Mouse (Mus musculus): ENCODE results near the gene Taf7l. TPM values are rescaled to one million over a fixed set of nuclear protein-coding genes. Genes with fewer than 3 reads are reported as not detected.

Taf7l gene
- total RNA-seq (2021): under 1 TPM in 1 of 2 experiments, not detected in 1; 0.18 TPM
- long read RNA-seq, experiment 1, partial matches to known transcripts: 0 of 1 reads
- long read RNA-seq, experiment 1, other reads (novel, unspliced or antisense): 1 of 1 reads
- long read RNA-seq, experiment 2: 0 reads

DNA sequence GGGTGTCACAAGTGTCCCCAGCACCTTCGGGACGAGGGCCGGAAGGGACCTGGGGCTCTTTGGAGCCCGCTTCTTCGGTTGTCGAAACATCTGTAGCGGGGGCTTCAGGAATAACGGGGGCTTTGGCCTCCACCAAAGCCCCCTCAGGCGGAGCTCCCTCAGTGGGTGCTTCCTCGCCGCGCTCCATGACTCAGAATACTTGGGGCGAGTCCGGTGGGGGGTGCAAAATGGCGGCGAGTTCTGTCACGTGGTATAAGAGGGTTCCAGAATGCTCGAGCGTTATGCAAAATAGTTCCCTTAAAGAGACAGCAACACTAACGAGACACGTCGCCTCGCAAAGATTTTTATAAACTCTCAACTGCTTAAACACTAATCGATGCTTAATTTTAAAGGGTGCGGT lies at the start of gene Taf7l:
Taf7l (minus strand) TSS at position 201 of the 400 bp plus-strand sequence.
- no peak for DNase-seq (ENCODE audit: extremely low spot score in 1 of 2, low spot score in 2 of 2)
- TF ChIP-seq CTCF (IDR thresholded peaks at IDR 0.05): no peak
- no peak within 1 kb of the TSS for H3K27ac ChIP-seq
- H3K4me3 ChIP-seq: no peak within 1 kb of the TSS
- intact Hi-C loops (cut with DNase I): no loop called here

DNA sequence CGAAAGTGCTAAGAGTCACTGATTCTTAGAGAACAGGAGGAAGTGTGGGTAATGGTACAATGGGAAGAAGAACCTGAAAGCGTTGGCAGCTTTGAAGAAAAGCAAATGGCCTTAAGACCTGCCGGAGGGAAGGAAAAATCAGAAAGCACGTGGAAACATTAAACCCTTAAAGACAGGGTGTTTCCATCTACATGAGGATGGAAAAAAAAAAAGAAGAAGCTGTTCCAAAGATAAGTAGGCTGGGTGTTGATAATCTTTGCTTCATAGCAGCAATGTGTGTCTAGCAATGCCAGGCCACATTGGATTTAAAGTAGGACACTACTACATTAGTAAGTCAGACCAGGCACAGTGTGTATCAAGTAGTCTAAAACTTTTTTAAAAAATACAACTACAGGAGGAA lies 49.0 kb upstream of the Taf7l start:
- Histone ChIP-seq H3K27ac (no peak overlapping the region), H3K4me3 (no peak overlapping the region)
- intact Hi-C loops (cut with DNase I): no loop called here
- DNase-seq (ENCODE audit: extremely low spot score in 1 of 2, low spot score in 2 of 2): no peak
- TF ChIP-seq CTCF (IDR thresholded peaks at IDR 0.05): no peak

DNA sequence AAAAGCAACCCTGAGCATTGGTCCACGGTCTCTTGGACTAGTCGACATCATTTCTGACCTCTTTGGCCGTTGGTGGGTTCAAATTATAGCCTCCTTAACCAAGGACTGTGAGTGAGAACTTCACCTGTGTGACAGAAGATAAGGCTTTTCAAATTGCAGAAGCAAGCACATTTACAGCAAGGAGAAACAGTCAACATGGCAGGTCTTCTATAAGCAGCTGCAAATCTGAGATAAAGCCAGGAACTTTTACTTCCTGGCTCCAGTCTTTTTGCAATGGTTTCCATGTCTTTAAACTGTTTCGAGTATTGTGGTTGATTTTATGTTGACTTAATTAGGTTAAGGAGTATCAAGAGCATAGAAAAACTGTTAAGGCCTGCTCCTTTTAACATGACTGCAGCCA lies 47.5 kb upstream of the Taf7l start:
- intact Hi-C loops (cut with DNase I): no loop called here
- Histone ChIP-seq H3K27ac (no peak overlapping the region), H3K4me3 (no peak overlapping the region)
- no peak for TF ChIP-seq CTCF (IDR thresholded peaks at IDR 0.05)
- DNase-seq (ENCODE audit: extremely low spot score in 1 of 2, low spot score in 2 of 2): no peak

DNA sequence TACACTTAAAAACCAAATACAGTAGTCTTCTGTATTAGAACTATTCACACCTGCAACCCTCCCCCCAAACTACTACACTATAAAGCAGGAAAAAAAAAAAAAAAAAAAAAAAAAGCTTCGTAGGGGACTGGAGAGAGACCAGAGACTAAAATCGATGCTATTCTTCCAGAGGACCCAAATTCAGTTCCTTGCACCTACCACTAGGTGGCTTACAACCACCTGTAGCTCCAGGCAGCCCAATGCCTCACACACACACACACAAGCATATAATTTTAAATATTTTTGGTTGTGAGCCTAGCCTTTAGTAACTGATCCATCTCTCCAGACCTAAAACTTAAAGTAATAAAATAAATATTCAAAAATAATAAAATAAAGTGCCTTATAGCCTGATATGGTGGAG lies 33.2 kb upstream of the Taf7l start:
- no peak overlapping the region for H3K27ac ChIP-seq
- DNase-seq (ENCODE audit: extremely low spot score in 1 of 2, low spot score in 2 of 2): no peak
- TF ChIP-seq CTCF (IDR thresholded peaks at IDR 0.05): peak; percentile 64
- H3K4me3 ChIP-seq: no peak overlapping the region
- intact Hi-C loops (cut with DNase I): loop anchor here (10.0 kb wide), 1 partner anchor 55 kb away; no protein-coding TSS in a partner anchor

DNA sequence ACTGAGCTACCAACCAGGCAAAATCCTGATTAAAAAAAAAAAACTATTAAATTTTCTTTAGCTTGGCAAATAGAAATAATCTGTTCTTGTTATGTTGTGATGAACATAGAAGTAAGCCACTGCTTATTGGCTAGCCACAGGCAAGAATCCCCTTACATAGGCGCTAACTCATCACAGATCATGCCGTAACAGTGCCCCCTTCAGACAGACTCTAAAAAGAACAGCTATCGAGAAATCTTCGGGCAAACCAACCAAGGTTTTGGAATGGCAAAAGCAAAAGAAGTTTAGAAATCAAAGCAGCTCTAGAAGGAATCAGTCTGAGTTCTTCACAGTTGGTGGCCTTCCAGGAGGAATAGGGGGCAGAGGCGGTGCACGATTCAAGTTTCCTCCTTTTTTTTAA lies 31.7 kb upstream of the Taf7l start:
- no peak for TF ChIP-seq CTCF (IDR thresholded peaks at IDR 0.05)
- no peak for DNase-seq (ENCODE audit: extremely low spot score in 1 of 2, low spot score in 2 of 2)
- intact Hi-C loops (cut with DNase I): loop anchor here (10.0 kb wide), 1 partner anchor 57 kb away; no protein-coding TSS in a partner anchor
- H3K27ac ChIP-seq: no peak overlapping the region
- no peak overlapping the region for H3K4me3 ChIP-seq

DNA sequence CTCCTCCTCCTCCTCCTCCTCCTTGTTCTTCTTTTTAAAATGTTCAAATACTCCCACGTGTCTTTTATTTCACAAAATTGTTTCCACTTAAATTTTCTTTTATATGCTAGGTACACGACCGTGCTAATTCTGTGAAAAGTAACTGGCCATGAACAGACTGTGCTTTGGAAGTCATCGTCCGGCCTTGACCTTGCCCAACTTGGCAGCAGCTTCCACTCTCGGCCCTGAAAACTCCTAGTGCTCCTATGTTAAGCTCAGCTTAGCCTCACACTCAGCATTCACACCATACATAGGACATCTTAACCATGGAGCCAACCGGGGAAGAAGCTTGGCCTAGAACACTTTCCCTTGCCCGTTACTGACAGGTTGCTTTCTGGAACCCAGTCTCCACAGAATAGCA lies 24.4 kb upstream of the Taf7l start:
- no peak for TF ChIP-seq CTCF (IDR thresholded peaks at IDR 0.05)
- DNase-seq (ENCODE audit: extremely low spot score in 1 of 2, low spot score in 2 of 2): no peak
- Histone ChIP-seq H3K27ac (no peak overlapping the region), H3K4me3 (no peak overlapping the region)
- intact Hi-C loops (cut with DNase I): loop anchor here (10.0 kb wide), 1 partner anchor 64 kb away; no protein-coding TSS in a partner anchor

DNA sequence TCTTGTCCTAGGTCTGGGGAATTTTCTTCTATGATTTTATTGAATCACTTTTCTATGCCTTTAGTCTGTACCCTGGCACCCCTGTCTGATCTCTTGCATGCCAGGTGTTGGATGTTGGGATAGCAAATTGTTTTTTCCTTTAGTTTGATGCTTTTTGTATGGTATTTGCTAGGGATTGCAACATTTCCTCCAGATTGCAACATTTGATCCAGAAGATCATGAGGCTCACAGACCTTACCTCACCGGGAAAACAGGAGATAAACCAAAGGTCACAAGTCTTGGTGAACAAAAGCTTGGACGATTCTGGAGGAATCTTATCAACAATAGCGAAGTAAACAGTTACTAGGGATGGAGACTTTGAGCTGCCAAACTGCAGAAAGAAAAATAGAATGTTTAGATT lies 5.4 kb upstream of the Taf7l start:
- no peak overlapping the region for H3K27ac ChIP-seq
- no peak for TF ChIP-seq CTCF (IDR thresholded peaks at IDR 0.05)
- intact Hi-C loops (cut with DNase I): no loop called here

DNA sequence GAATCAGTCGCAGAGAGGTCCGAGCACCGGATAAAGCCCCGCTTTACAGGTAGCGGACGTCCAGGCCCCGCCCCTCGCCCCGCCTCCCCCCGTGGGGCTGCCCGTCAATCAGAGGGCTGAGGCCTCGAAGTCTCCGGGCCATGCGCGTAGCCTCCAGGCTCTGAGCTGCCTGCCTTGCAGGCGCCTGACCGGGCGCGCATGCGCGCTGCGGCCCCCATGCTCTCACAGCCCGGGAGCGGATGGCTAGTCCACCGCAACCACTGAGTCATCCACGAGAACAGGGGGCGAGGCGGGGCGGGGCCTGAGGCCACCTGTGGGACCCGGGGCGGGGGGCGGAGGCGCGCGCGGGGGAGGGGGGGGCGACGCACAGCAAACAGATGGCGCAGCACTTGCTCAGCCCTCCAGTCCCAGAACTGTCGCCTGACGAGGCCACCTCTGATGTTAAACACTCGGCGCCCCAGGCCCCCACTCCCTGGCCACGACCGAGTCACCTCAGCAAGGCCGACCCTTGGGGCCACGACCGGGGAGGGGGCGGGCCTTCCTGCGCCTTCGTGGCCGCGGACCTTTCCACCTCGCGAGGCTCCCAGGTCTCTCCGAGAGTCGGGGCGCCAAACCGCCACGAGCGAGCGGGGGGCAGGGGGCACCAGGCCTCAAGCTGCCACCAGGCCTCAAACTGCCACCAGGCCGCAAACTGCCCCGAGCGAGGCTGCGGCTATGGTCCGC lies 1.1 kb downstream of the Taf7l start:
- Histone ChIP-seq H3K4me3 (no peak overlapping the region), H3K27ac (no peak overlapping the region)
- intact Hi-C loops (cut with DNase I): no loop called here
- peak in 1 of 2 experiments; percentile 11 for DNase-seq (ENCODE audit: extremely low spot score in 1 of 2, low spot score in 2 of 2)
- no peak for TF ChIP-seq CTCF (IDR thresholded peaks at IDR 0.05)

More for the DNA sequence above, 5.4 kb upstream of the Taf7l start:
- DNase-seq (ENCODE audit: extremely low spot score in 1 of 2, low spot score in 2 of 2): no peak
- H3K4me3 ChIP-seq: no peak overlapping the region

DNA sequence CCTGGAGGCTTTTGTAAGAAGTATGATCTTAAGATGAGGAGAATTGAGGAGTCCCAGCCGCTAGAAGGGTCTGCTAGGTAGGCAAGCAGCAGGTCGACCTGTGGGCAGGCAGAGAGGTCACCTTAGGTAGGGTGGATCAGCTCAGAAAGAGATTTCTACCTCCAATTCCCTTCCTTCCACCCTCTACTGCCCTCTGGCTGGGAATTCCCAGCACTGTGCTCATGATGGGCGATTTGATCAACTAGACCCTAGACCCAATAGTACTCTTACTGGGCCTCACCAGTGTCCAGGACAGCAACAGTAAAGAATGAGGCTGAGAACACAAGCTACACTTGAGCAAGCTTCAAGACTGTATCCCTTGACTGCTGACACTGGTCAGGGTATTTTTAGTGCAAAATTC lies 49.0 kb downstream of the Taf7l start:
- intact Hi-C loops (cut with DNase I): no loop called here
- TF ChIP-seq CTCF (IDR thresholded peaks at IDR 0.05): peak; percentile 32
- Histone ChIP-seq H3K4me3 (no peak overlapping the region), H3K27ac (no peak overlapping the region)
- no peak for DNase-seq (ENCODE audit: extremely low spot score in 1 of 2, low spot score in 2 of 2)

DNA sequence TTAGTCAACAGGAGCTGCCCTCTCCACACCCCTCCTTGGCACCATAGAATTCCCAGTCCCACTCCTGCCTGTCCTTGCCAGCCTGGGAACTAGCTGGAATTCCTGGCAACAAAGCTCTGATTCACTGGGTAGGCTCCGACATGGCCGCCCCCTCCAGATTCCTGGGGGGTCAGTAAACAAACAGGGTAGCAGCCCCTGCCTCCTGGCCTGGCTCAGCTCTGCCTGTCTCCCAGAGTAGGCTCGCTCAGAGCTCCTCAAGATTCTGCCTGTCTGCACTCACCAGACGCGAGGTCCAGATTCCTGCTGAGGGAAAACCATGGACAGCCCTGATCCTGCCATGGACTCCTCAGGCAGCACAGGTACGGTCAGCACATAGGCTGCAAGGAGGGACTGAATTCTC lies 49.5 kb downstream of the Taf7l start:
- H3K4me3 ChIP-seq: no peak overlapping the region
- intact Hi-C loops (cut with DNase I): no loop called here
- TF ChIP-seq CTCF (IDR thresholded peaks at IDR 0.05): no peak
- no peak overlapping the region for H3K27ac ChIP-seq
- no peak for DNase-seq (ENCODE audit: extremely low spot score in 1 of 2, low spot score in 2 of 2)

DNA sequence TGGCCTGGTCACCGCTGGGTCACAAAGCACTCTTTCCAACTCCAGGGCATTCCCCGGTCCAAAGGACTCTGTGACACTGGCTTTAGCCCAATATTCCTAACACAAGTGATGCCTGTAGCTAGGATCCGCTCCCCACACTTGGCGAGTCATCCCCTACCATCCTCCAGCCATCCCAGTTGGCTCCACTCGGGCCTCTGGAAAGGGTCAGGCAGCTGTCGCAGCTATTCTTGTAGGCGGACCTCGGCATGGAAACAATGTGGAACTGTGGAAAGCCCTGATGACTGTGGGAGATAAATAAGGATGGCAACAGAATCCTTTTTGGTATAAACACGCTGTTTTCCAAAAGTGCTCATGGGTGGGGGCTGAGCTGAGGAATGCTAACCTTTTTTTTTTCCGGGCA lies 50.5 kb downstream of the Taf7l start:
- TF ChIP-seq CTCF (IDR thresholded peaks at IDR 0.05): no peak
- no peak overlapping the region for H3K27ac ChIP-seq
- intact Hi-C loops (cut with DNase I): no loop called here
- no peak for DNase-seq (ENCODE audit: extremely low spot score in 1 of 2, low spot score in 2 of 2)
- no peak overlapping the region for H3K4me3 ChIP-seq

DNA sequence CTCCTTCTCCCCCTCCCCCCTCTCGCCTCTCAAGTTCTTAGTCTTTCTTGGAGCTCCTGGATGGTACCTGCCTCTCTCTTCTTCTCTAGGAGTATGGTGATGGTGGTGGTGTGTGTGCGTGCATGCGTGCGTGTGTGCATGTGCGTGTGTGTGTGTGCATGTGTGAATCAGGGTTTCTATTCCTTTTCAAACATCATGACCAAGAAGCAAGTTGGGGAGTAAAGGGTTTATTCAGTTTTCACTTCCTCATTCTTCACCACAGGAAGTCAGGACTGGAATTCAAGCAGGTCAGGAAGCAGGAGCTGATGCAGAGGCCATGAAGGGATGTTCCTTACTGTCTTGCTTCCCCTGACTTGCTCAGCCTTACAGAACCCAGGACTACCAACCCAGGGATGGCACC lies 52.0 kb downstream of the Taf7l start:
- TF ChIP-seq CTCF (IDR thresholded peaks at IDR 0.05): no peak
- intact Hi-C loops (cut with DNase I): no loop called here
- H3K27ac ChIP-seq: no peak overlapping the region

DNA sequence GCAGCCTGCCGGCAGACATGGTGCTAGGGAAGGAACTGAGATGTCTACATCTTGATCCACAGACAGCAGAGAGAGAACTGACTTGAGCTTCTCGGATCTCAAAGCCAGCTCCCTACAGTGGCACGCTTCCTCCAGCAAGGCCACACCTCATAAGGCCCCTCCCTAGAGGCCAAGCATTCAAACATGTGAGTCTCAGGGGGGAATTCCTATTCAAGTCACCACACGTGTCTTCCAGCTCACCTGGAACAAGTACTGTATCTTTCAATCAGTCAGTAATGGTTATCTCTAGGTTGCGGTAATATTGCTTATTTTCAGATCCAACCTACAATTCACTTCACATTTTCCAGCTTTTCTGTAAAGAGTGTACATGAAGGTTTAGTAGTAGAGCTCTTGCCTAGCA lies 56.2 kb downstream of the Taf7l start:
- no peak for DNase-seq (ENCODE audit: extremely low spot score in 1 of 2, low spot score in 2 of 2)
- no peak for TF ChIP-seq CTCF (IDR thresholded peaks at IDR 0.05)
- intact Hi-C loops (cut with DNase I): no loop called here
- H3K27ac ChIP-seq: no peak overlapping the region; the same call in 1 of the 2 replicates
- H3K4me3 ChIP-seq: no peak overlapping the region

More for the DNA sequence above, 52.0 kb downstream of the Taf7l start:
- no peak for DNase-seq (ENCODE audit: extremely low spot score in 1 of 2, low spot score in 2 of 2)
- H3K4me3 ChIP-seq: no peak overlapping the region
